Mouse (Mus musculus): ENCODE data around the gene Ovol2. TPM values are rescaled to one million over a fixed set of nuclear protein-coding genes. Genes with fewer than 3 reads are reported as not detected.

Gene Ovol2
- polyA plus RNA-seq, 2 experiments: 0.03 TPM; not detected in 1

GRCm38 (mm10) chr2:144262837-144263236, 69.1 kb downstream of the Ovol2 start:
- TF ChIP-seq EP300 (IDR thresholded peaks at IDR 0.05; ENCODE audit: low read depth) (no peak), CTCF (IDR thresholded peaks at IDR 0.05; ENCODE audit: low read depth) (no peak)
- H3K27ac ChIP-seq: no peak overlapping the region
- peaks cover 17 to 23% of the 10 kb centered on the region in 2 experiments for H3K4me1 ChIP-seq (replicated peaks; ENCODE audit: control insufficient read depth in 2 of 2, insufficient read depth in 2 of 2, low read length in 1 of 2)
- H3K36me3 ChIP-seq (replicated peaks; ENCODE audit: control insufficient read depth, insufficient read depth, low read depth): peaks cover 66% of the 10 kb centered on the region
- ATAC-seq (ENCODE audit: insufficient read depth): no peak
- DNase-seq (ENCODE audit: low read depth in 3 of 3, low spot score in 3 of 3): no peak
- H3K9ac ChIP-seq (replicated peaks): no peak overlapping the region
- no peak overlapping the region for H3K4me2 ChIP-seq (ENCODE audit: low read depth)
- no peak overlapping the region for H3K4me3 ChIP-seq (ENCODE audit: insufficient read depth in 1 of 2, low read depth in 2 of 2, low read length in 2 of 2)
- no peaks in the 10 kb centered on the region for H3K27me3 ChIP-seq (ENCODE audit: control insufficient read depth, insufficient read depth, low read length)
- 51% methylated on average over 2 of the region's 2 CpGs for WGBS (ENCODE audit: insufficient replicate concordance)
- H3K9me3 ChIP-seq (ENCODE audit: control insufficient read depth, low read length): no peaks in the 10 kb centered on the region

Other genes starting within 250 kb of the Ovol2 start
- gene Mgme1, start 61.5 kb downstream of the Ovol2 start, polyA plus RNA-seq (2012; rRNA removed): 4.2 and 5.9 TPM in 2 replicates
- 9.2 TPM in 2 replicates for gene Mgme1, start 61.5 kb downstream of the Ovol2 start, polyA plus RNA-seq (2014; fragmentation: Nextera tagmentation; extraction: Ambion mirVana)
- gene Snx5, start 61.2 kb downstream of the Ovol2 start, polyA plus RNA-seq (2012; rRNA removed): 42.5 and 67.0 TPM in 2 replicates
- 66.3 and 70.6 TPM in 2 replicates for gene Snx5, start 61.2 kb downstream of the Ovol2 start, polyA plus RNA-seq (2014; fragmentation: Nextera tagmentation; extraction: Ambion mirVana)
- gene Kat14, start 36.8 kb upstream of the Ovol2 start, polyA plus RNA-seq (2012; rRNA removed): 11.3 and 13.7 TPM in 2 replicates
- gene Kat14, start 36.8 kb upstream of the Ovol2 start, polyA plus RNA-seq (2014; fragmentation: Nextera tagmentation; extraction: Ambion mirVana): 11.8 and 13.5 TPM in 2 replicates
- gene Pet117, start 36.9 kb upstream of the Ovol2 start, polyA plus RNA-seq (2012; rRNA removed): not detected in 2 replicates
- 0.77 and 0.80 TPM in 2 replicates for gene Pet117, start 36.9 kb upstream of the Ovol2 start, polyA plus RNA-seq (2014; fragmentation: Nextera tagmentation; extraction: Ambion mirVana)
- 0.01 and 0.02 TPM in 2 replicates for gene Dzank1, start 195.3 kb upstream of the Ovol2 start, polyA plus RNA-seq (2012; rRNA removed)
- 0.17 TPM in 1 of 2 replicates, not detected in the other for gene Dzank1, start 195.3 kb upstream of the Ovol2 start, polyA plus RNA-seq (2014; fragmentation: Nextera tagmentation; extraction: Ambion mirVana)
- gene Polr3f, start 195.6 kb upstream of the Ovol2 start, polyA plus RNA-seq (2012; rRNA removed): 3.5 and 5.8 TPM in 2 replicates
- 7.5 and 7.7 TPM in 2 replicates for gene Polr3f, start 195.6 kb upstream of the Ovol2 start, polyA plus RNA-seq (2014; fragmentation: Nextera tagmentation; extraction: Ambion mirVana)
- gene Rbbp9, start 218.7 kb upstream of the Ovol2 start, polyA plus RNA-seq (2012; rRNA removed): 2.8 and 4.6 TPM in 2 replicates
- gene Rbbp9, start 218.7 kb upstream of the Ovol2 start, polyA plus RNA-seq (2014; fragmentation: Nextera tagmentation; extraction: Ambion mirVana): 8.3 and 8.5 TPM in 2 replicates
- 23.3 and 27.9 TPM in 2 replicates for gene Sec23b, start 224.1 kb upstream of the Ovol2 start, polyA plus RNA-seq (2012; rRNA removed)
- gene Sec23b, start 224.1 kb upstream of the Ovol2 start, polyA plus RNA-seq (2014; fragmentation: Nextera tagmentation; extraction: Ambion mirVana): 46.5 and 51.7 TPM in 2 replicates

Data from liver, embryonic 14.5 days (tissue).